Mouse (Mus musculus) inflammation-experienced regulatory T-cells, adult 6 months (primary cell): ENCODE data around the gene Perm1. TPM values are rescaled to one million over a fixed set of nuclear protein-coding genes. Genes with fewer than 3 reads are reported as not detected.

Source experiments
- ATAC-seq: one replicate; pipeline ENCODE4 v1.8.0; 2017
- polyA plus RNA-seq, 3 experiments: library from polyadenylated mRNA; unstranded; fragments of 100-300 nt; shearing (Covaris generic); gene quantifications; one replicate each; pipeline ENCODE4 v1.2.1; 2017

Gene Perm1
- polyA plus RNA-seq, 3 experiments from 2014 or later, result 0.55 to 0.90 (median 0.74) TPM

- ATAC-seq, result peak; percentile 52
Measured at GRCm38 (mm10) chr4:156200623-156201475, 14.8 kb upstream of the Perm1 start, which contains the start of gene Isg15. Isg15 (minus strand) TSS chr4:156200818.

GRCm38 (mm10) chr4:156202462-156202893, 13.2 kb upstream of the Perm1 start:
- ATAC-seq, result no peak

- peak; percentile 84 for ATAC-seq
Measured at GRCm38 (mm10) chr4:156203001-156203412, 12.7 kb upstream of the Perm1 start, which contains the start of gene AW011738. AW011738 (plus strand) TSS chr4:156203304.

GRCm38 (mm10) chr4:156203413-156204131, 12.1 kb upstream of the Perm1 start:
- ATAC-seq, result peak; percentile 14

GRCm38 (mm10) chr4:156208872-156209271, 6.8 kb upstream of the Perm1 start:
- no peak for ATAC-seq

GRCm38 (mm10) chr4:156209963-156210635, 5.6 kb upstream of the Perm1 start:
- ATAC-seq, result no peak

- no peak for ATAC-seq
Measured at GRCm38 (mm10) chr4:156213134-156213533, 2.5 kb upstream of the Perm1 start.

- ATAC-seq, result no peak
Measured at GRCm38 (mm10) chr4:156216196-156216595, 528 bp downstream of the Perm1 start.

GRCm38 (mm10) chr4:156217022-156217669, 1.5 kb downstream of the Perm1 start:
- no peak for ATAC-seq

- no peak for ATAC-seq
Measured at GRCm38 (mm10) chr4:156217838-156218237, 2.2 kb downstream of the Perm1 start.

GRCm38 (mm10) chr4:156219936-156220335, 4.3 kb downstream of the Perm1 start:
- ATAC-seq, result no peak

- no peak for ATAC-seq
Measured at GRCm38 (mm10) chr4:156224276-156224675, 8.6 kb downstream of the Perm1 start.

- no peak for ATAC-seq
Measured at GRCm38 (mm10) chr4:156227752-156228392, 12.2 kb downstream of the Perm1 start.

GRCm38 (mm10) chr4:156228393-156229024, 12.8 kb downstream of the Perm1 start:
- ATAC-seq, result no peak

- no peak for ATAC-seq
Measured at GRCm38 (mm10) chr4:156234021-156234501, 18.4 kb downstream of the Perm1 start.

- ATAC-seq, result peak; percentile 24
Measured at GRCm38 (mm10) chr4:156234701-156235213, 19.1 kb downstream of the Perm1 start, which contains the start of gene Plekhn1. Plekhn1 (minus strand) TSS chr4:156234857.

- ATAC-seq, result peak; percentile 44
Measured at GRCm38 (mm10) chr4:156235360-156235770, 19.7 kb downstream of the Perm1 start.

- peak; percentile 92 for ATAC-seq
Measured at GRCm38 (mm10) chr4:156235808-156236533, 20.3 kb downstream of the Perm1 start, which contains the start of gene Noc2l. Noc2l (plus strand) TSS chr4:156236010.

GRCm38 (mm10) chr4:156236651-156237447, 21.2 kb downstream of the Perm1 start:
- ATAC-seq, result no peak
